Mouse (Mus musculus) megakaryocyte, embryonic 14.5 days (primary cell): ENCODE results near the gene Alox12b. TPM values are rescaled to one million over a fixed set of nuclear protein-coding genes. Genes with fewer than 3 reads are reported as not detected.
A peak's percentile ranks its signal among the peaks of the same experiment; 100 is the strongest.

Experiments
- H3K27me3 ChIP-seq: replicated peaks from 2 replicates; pipeline ENCODE3; 2012; ENCODE audit warnings: inconsistent platforms
- H3K36me3 ChIP-seq: replicated peaks from 2 replicates; pipeline ENCODE3; 2012; ENCODE audit warnings: low read length, inconsistent platforms, mixed read lengths
- H3K4me1 ChIP-seq: 2 replicates; pipeline ENCODE4 v1.6.1; 2012; ENCODE audit warnings: inconsistent platforms
- H3K4me3 ChIP-seq: replicated peaks from 2 replicates; pipeline ENCODE3; 2012; ENCODE audit warnings: moderate library complexity, mild to moderate bottlenecking, inconsistent platforms
- H3K9me3 ChIP-seq: 2 replicates; pipeline ENCODE4 v1.6.1; 2012; ENCODE audit warnings: inconsistent platforms
- FLI1 ChIP-seq: IDR thresholded peaks from 2 replicates; pipeline ENCODE4 v1.6.1; 2012; ENCODE audit warnings: low read length, inconsistent platforms, mixed read lengths
- GATA1 ChIP-seq: IDR thresholded peaks from 3 replicates; pipeline ENCODE4 v1.6.1; 2012; ENCODE audit warnings: mixed read lengths, low read length, inconsistent platforms, borderline replicate concordance
- polyA plus RNA-seq: library from polyadenylated mRNA; stranded (reverse); fragments of >175 nt; gene quantifications from 2 replicates; pipeline ENCODE4 v1.2.3, GENCODE M21; 2012; ENCODE audit warnings: low replicate concordance; ENCODE audit not compliant: insufficient read depth

The Alox12b gene
- polyA plus RNA-seq, 1 experiment, result not detected

DNA sequence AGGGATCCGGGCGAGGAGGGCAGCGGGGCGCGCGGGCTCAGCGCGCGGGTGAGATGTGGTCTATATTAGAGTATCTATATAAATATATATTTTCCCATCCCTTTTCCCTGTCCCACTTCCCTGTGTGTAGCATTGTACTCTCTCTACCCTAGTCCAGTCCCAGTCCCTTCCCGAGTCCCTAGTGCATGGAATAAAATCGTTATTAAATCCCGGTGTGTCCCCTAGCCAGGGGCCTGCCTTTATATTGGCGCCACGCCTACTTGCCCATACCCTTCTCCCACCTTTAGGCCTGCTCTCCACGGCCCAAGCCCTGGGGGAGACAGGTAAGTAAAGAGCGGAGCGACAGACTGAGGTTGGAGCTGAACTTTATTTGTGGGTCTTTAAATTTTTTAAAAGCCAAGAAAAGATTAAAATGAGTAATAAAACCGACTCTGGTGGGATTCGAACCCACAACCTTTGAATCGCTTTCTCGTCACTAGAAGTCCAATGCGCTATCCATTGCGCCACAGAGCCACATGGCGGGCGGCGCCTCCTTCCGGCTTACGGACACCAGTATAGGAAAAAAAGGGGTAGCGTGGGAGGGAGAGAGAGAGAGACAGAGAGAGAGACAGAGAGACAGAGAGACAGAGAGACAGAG, 33.6 kb upstream of the Alox12b start:
- H3K4me3 ChIP-seq, result peak overlapping the region; percentile 99
- H3K9me3 ChIP-seq, result no peaks in the 10 kb centered on the region
- H3K27me3 ChIP-seq, result peaks cover 21% of the 10 kb centered on the region
- no peaks in the 10 kb centered on the region for H3K36me3 ChIP-seq
- TF ChIP-seq FLI1, result no peak
- TF ChIP-seq GATA1, result no peak
- peaks cover 57% of the 10 kb centered on the region for H3K4me1 ChIP-seq

DNA sequence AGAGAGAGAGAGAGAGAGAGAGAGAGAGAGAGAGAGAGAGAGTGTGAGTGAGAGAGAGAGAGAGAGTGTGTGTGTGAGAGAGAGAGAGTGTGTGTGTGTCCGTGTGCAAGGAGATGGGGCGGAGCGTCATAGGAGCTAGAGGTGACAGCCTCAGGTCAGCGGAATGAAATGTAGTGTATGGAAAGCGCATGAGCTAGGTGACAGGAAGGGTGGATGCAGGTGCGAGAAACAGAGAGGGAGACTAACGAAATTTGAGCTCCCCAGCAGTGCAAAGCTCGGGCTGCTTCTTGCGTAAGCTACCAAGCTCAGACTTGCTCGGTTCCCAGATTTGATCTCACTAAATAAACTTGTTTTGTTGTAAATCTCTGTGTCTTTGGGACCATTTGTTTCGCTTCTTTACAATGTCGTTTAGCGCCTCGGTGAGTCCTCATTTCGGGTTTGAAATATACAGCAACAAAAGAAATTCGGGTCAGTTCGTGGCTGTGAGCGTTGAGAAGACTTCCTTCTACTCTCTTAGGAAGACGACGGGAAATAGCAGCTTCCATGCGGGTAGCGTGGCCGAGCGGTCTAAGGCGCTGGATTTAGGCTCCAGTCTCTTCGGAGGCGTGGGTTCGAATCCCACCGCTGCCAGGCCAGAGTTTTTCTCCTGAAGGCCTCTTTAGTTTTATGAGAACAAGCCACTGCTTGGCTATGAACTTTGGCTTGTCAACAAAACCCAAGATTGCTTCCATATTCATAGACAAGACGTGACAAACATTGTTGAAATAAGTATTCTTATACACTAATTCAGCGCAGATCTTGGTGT, 32.9 kb upstream of the Alox12b start:
- no peaks in the 10 kb centered on the region for H3K9me3 ChIP-seq
- no peak for TF ChIP-seq GATA1
- no peak for TF ChIP-seq FLI1
- peaks cover 25% of the 10 kb centered on the region for H3K27me3 ChIP-seq

DNA sequence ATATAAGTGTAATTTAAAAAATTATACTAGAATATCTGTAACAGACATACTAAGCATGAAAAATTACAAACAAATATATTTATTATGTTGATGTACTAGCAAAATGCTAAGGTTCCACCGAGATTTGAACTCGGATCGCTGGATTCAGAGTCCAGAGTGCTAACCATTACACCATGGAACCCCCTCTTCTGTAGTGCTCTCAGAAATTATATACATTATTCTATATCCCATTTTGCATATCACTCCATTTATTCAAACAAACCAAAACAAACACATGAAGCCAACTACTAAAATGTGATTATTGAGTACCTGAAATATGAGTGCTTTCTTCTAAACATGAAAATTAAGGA, 32.3 kb upstream of the Alox12b start:
- H3K4me1 ChIP-seq, result peaks cover 48% of the 10 kb centered on the region

More for the DNA sequence above, 32.9 kb upstream of the Alox12b start:
- H3K4me1 ChIP-seq, result peaks cover 53% of the 10 kb centered on the region
- no peaks in the 10 kb centered on the region for H3K36me3 ChIP-seq
- H3K4me3 ChIP-seq, result peak overlapping the region; percentile 99

DNA sequence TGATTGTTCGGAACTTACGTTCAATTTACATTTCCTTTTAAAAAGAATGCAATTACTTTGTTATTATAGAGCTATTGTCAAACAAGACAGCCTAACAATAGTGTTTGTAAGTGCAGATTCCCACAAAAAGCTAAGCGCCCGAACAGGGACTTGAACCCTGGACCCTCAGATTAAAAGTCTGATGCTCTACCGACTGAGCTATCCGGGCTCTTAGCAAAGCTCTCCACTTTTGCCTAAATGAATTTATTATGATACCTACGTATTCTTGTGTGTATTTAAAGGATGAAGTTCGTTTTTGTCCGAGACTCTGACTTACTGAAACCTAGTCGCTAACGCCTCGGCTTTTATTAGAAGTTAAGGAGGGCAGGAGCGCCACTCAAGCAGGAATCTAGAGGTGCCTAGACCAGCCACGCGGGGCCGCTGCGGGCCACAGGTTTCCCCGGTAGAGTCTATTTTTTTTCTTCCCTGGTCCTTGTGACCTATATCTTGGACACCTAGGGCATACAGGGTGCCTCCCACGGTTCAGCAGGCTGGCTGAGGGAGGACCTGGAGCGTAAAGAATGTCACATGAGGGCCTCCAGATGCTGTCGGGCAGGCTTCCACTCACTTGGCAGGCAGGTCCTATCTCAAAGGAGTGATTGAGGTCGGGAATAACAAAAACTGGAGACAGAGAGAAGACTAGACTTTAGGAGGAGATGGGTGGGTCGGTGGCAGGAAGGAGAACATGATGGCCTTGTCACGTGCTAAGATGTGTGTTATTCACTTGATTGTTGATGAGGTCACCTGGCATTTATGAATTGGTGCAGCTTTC, 31.5 kb upstream of the Alox12b start:
- Histone ChIP-seq H3K4me3 (peak overlapping the region; percentile 95), H3K4me1 (peaks cover 40% of the 10 kb centered on the region), H3K36me3 (no peaks in the 10 kb centered on the region), H3K9me3 (no peaks in the 10 kb centered on the region), H3K27me3 (peaks cover 35% of the 10 kb centered on the region)
- TF ChIP-seq GATA1, result no peak
- no peak for TF ChIP-seq FLI1

More for the DNA sequence above, 32.3 kb upstream of the Alox12b start:
- H3K9me3 ChIP-seq, result no peaks in the 10 kb centered on the region
- no peaks in the 10 kb centered on the region for H3K36me3 ChIP-seq
- peak overlapping the region; percentile 99 for H3K4me3 ChIP-seq
- TF ChIP-seq GATA1, result no peak
- no peak for TF ChIP-seq FLI1
- peaks cover 30% of the 10 kb centered on the region for H3K27me3 ChIP-seq

DNA sequence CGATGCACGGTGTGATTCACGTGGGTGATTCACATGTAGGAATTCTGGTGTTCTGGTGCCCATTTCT, 31.1 kb upstream of the Alox12b start, which contains the start of gene Aloxe3:
Gene Aloxe3 (plus strand): TSS at position 45 of the 67 bp plus-strand sequence.
- peak within 1 kb of the TSS; percentile 95 for H3K4me3 ChIP-seq
- H3K9me3 ChIP-seq, result no peaks in the 10 kb centered on the region
- peaks cover 36% of the 10 kb centered on the region for H3K4me1 ChIP-seq
- H3K27me3 ChIP-seq, result peaks cover 34% of the 10 kb centered on the region
- TF ChIP-seq FLI1, result no peak
- no peak for TF ChIP-seq GATA1
- H3K36me3 ChIP-seq, result no peaks in the 10 kb centered on the region

DNA sequence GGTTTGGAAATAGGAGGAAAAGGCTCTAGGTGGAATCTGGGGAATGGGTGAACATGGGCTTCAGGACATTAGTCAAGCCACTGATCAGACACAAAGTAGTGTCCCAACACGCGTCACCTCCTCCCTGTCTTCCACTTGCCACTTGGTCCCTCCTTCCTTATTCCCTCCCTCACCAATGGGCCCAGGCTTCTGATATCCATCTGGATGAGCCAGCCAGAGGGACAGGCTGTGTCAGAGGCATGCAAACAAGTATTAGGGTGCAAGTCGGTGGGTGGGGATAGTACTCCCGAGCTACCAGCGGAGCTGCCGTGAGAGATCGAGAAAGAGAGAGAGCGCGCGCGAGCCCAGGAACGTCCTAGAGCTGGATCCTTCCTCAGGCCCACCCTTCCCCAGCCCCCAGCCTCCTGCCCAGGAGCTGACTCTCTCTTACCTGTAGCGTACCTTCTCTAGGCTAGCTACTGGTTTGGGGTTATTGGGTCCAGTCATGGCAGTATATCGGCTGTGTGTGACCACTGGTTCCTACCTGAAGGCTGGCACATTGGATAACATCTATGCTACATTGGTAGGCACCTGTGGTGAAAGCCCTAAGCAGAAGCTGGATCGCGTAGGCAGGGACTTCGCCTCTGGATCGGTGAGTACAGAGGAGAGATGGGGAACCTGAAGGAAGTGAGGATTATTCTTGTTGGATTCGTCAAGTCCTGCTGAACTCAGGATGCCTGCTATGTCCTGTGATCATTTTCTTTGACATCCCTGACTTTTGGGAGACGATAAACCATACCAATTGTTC, 30.7 kb upstream of the Alox12b start:
- TF ChIP-seq GATA1 (no peak), FLI1 (no peak)
- no peaks in the 10 kb centered on the region for H3K36me3 ChIP-seq
- H3K9me3 ChIP-seq, result no peaks in the 10 kb centered on the region
- H3K27me3 ChIP-seq, result peaks cover 37% of the 10 kb centered on the region
- peaks cover 31% of the 10 kb centered on the region for H3K4me1 ChIP-seq
- peak overlapping the region; percentile 95 for H3K4me3 ChIP-seq

DNA sequence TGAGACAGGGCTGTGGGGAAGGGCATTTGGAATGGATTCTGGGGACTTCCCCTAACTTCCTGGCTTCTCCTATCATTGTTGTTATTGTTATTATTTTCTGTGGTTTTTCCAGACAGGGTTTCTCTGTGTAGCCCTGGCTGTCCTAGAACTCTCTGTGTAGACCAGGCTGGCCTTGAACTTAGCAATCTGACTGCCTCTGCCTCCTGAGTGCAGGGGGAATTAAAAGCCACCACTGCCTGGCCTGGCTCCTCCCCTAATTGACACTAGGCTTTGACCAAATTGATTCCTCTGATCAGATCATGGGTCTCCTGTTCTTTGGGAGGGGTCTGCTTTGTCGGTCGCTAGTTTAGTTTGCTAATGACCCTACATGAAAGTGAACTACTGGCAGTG, 30.1 kb upstream of the Alox12b start:
- H3K36me3 ChIP-seq, result no peaks in the 10 kb centered on the region
- TF ChIP-seq GATA1, result no peak
- TF ChIP-seq FLI1, result no peak
- peaks cover 25% of the 10 kb centered on the region for H3K4me1 ChIP-seq
- H3K4me3 ChIP-seq, result peak overlapping the region; percentile 95
- H3K27me3 ChIP-seq, result peaks cover 42% of the 10 kb centered on the region
- no peaks in the 10 kb centered on the region for H3K9me3 ChIP-seq

DNA sequence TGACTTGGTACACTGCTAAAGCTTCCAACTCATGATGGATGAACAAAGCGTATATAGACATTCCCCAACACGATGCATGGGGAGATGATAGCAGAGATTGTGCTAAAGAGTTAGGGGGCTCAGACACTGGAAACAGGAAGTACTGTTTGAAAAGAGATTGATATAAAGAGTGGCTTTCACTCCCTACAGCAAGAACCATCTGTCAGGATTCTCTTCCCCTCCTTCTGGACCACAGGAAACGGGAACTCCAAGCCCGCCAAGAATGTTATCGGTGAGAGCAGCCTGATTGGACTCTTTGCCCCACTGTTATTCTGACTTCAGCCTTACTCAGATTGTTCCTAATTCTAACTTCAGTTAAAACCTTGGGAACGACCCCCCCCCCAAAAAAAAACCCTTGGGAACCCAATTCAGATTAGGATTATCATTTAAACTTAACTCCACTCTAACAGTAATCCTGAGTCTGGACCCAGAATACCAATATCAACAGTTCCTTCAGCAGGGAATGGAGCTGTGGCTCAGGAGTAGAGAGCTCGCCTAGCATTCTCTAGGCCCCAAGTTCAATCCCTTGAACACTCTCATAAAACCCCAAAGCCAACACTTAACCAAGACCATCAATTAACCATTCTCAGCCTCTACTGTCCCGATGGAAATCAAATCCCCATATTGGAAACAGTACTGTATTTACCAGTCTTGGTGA, 28.2 kb upstream of the Alox12b start:
- Histone ChIP-seq H3K4me3 (no peak overlapping the region), H3K9me3 (no peaks in the 10 kb centered on the region), H3K27me3 (peaks cover 61% of the 10 kb centered on the region), H3K4me1 (peaks cover 23% of the 10 kb centered on the region), H3K36me3 (no peaks in the 10 kb centered on the region)
- TF ChIP-seq GATA1 (no peak), FLI1 (no peak)

DNA sequence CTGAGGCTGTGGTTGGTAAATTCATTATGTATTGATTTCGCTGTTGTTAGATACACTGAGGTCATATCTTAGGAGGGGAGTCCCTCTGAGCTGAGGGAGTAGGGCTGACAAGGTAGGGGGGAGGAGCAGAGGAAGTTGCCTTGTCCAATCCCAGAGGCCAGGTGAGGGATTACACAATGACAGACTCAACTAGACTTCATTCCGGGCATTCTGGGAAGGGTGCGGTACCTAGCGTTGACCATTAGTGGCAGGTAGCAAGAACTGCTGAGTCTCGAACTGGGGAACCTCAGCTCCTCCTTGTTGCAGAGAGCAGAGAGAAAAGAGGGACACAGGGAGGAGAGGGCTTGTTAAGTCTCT, 23.2 kb upstream of the Alox12b start:
- H3K9me3 ChIP-seq, result no peaks in the 10 kb centered on the region
- H3K36me3 ChIP-seq, result no peaks in the 10 kb centered on the region
- TF ChIP-seq GATA1 (no peak), FLI1 (no peak)
- no peak overlapping the region for H3K4me3 ChIP-seq
- peaks cover 11% of the 10 kb centered on the region for H3K4me1 ChIP-seq
- peaks cover 65% of the 10 kb centered on the region for H3K27me3 ChIP-seq
